Mouse (Mus musculus) CH12.LX (cell line): ENCODE measurements around the gene Fbxl17.

Source experiments
- CTCF ChIP-seq, 2 experiments: IDR thresholded peaks in 1 of 2; conservative IDR thresholded peaks in 1 of 2; 2 replicates each; pipeline ENCODE4 v1.5.1; 2011 to 2012; ENCODE audit warnings: low read depth in 2 of 2, low read length in 2 of 2, improper control_type of control experiment in 1 of 2, inconsistent platforms in 1 of 2, mild to moderate bottlenecking in 1 of 2, moderate library complexity in 1 of 2
- ELF1 ChIP-seq: IDR thresholded peaks from 2 replicates; pipeline ENCODE4 v1.6.1; 2014; ENCODE audit warnings: low read depth, mild to moderate bottlenecking, inconsistent platforms, low read length, improper control_type of control experiment
- EP300 ChIP-seq: IDR thresholded peaks from 2 replicates; pipeline ENCODE4 v1.6.1; 2011; ENCODE audit warnings: low read length, improper control_type of control experiment
- HCFC1 ChIP-seq: IDR thresholded peaks from 2 replicates; pipeline ENCODE4 v1.6.1; 2012; ENCODE audit warnings: low read depth, mild to moderate bottlenecking, inconsistent platforms, low read length, improper control_type of control experiment
- MYC ChIP-seq: IDR thresholded peaks from 2 replicates; pipeline ENCODE4 v1.6.1; 2011; ENCODE audit warnings: low read depth, mild to moderate bottlenecking, improper control_type of control experiment, low read length
- POLR2A ChIP-seq: IDR thresholded peaks from 2 replicates; pipeline ENCODE4 v1.6.1; 2011; ENCODE audit warnings: low read depth, mild to moderate bottlenecking, improper control_type of control experiment, low read length
- RCOR1 ChIP-seq: conservative IDR thresholded peaks from 2 replicates; pipeline ENCODE4 v1.6.1; 2012; ENCODE audit warnings: low read depth, mild to moderate bottlenecking, inconsistent platforms, low read length, improper control_type of control experiment
- ZC3H11A ChIP-seq: IDR thresholded peaks from 2 replicates; pipeline ENCODE4 v1.6.1; 2012; ENCODE audit warnings: low read depth, mild to moderate bottlenecking, inconsistent platforms, low read length, improper control_type of control experiment

DNA sequence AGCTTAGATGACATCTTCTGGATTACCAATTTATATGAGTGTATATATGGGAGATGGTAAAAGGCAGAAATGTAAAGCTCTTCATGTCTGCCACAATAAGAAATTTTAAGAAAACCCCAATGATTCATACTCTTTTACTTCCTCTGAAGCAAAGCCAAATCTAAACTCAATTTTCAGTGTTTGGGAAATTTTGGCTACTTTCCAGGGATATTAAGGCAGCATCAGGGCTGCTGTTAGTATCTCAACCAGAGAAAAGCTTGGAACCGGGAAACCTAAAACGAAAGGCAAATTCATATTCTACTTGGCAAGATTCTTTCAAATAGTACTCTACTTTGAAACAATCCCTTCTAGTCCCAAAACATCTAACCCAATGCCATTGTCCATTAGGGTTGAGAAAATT is 10.6 kb upstream of the Fbxl17 start:
- TF ChIP-seq RCOR1 (no peak), MYC (no peak), CTCF (conservative IDR thresholded peaks at IDR 0.05 in 1 of 2, IDR thresholded peaks at IDR 0.05 in 1 of 2; ENCODE audit: low read depth in 2 of 2, low read length in 2 of 2) (no peak), POLR2A (no peak), HCFC1 (no peak), ELF1 (no peak), EP300 (no peak), ZC3H11A (no peak)
